Mouse (Mus musculus) heart, embryonic 15.5 days (tissue): ENCODE measurements around the gene Pls1. TPM values are rescaled to one million over a fixed set of nuclear protein-coding genes. Genes with fewer than 3 reads are reported as not detected.

Experiments used
- ATAC-seq: fragments of 200-750 bp; cut with Nextera tagmentation; replicated peaks from 2 replicates; pipeline ENCODE4 v1.8.0; 2017; ENCODE audit warnings: low read depth, moderate TSS enrichment; ENCODE audit not compliant: insufficient number of reproducible peaks, insufficient read depth, low FRiP score
- H3K27ac ChIP-seq: fragments of 300-500 bp; sonication (generic); 2 replicates; pipeline ENCODE4 v1.5.1; 2015; ENCODE audit warnings: mild to moderate bottlenecking, inconsistent platforms
- H3K27me3 ChIP-seq: fragments of 300-500 bp; sonication (generic); 2 replicates; pipeline ENCODE4 v1.6.1; 2015; ENCODE audit warnings: inconsistent platforms
- H3K36me3 ChIP-seq: fragments of 300-500 bp; sonication (generic); 2 replicates; pipeline ENCODE4 v1.6.1; 2015; ENCODE audit warnings: mild to moderate bottlenecking, inconsistent platforms
- H3K4me1 ChIP-seq: fragments of 300-500 bp; sonication (generic); replicated peaks from 2 replicates; pipeline ENCODE4 v1.6.1; 2015; ENCODE audit warnings: inconsistent platforms
- H3K4me2 ChIP-seq: fragments of 300-500 bp; sonication (generic); 2 replicates; pipeline ENCODE4 v1.6.1; 2015; ENCODE audit warnings: inconsistent platforms, mild to moderate bottlenecking, moderate library complexity
- H3K4me3 ChIP-seq: fragments of 300-500 bp; sonication (generic); 2 replicates; pipeline ENCODE4 v1.5.1; 2015; ENCODE audit warnings: mild to moderate bottlenecking, inconsistent platforms
- H3K9ac ChIP-seq: fragments of 300-500 bp; sonication (generic); 2 replicates; pipeline ENCODE4 v1.6.1; 2015; ENCODE audit warnings: mild to moderate bottlenecking, inconsistent platforms
- H3K9me3 ChIP-seq: fragments of 300-500 bp; sonication (generic); replicated peaks from 2 replicates; pipeline ENCODE4 v1.6.1; 2016; ENCODE audit warnings: inconsistent platforms
- WGBS: fragments of 180-500 bp; shearing (Covaris S2); methylation state at CpG from one replicate; pipeline ENCODE4 v1.1.7; 2015; ENCODE audit warnings: mixed read lengths; 5-methylcytosine and 5-hydroxymethylcytosine counted together
- polyA plus RNA-seq: library from polyadenylated mRNA; unstranded; fragments of >200 nt; fragmentation: Nextera tagmentation; extraction: Ambion mirVana; gene quantifications from 2 replicates; pipeline ENCODE4 v1.2.1, GENCODE M21; 2015

Gene Pls1
- 1.0 and 5.3 TPM in 2 replicates for polyA plus RNA-seq

GRCm38 (mm10) chr9:95844825-95845460 lies at the start of gene Pls1:
TSS of gene Pls1 (minus strand) at chr9:95845311.
- ATAC-seq, result peak; percentile 62; the same call in 1 of the 2 replicates
- Histone ChIP-seq H3K4me3 (peak within 1 kb of the TSS; percentile 76), H3K36me3 (no peaks in the 10 kb centered on the region), H3K4me2 (peak within 1 kb of the TSS; percentile 99), H3K4me1 (peaks cover 7% of the 10 kb centered on the region; the same call in 1 of the 2 replicates), H3K27me3 (peaks cover 33% of the 10 kb centered on the region), H3K9ac (peak within 1 kb of the TSS; percentile 68), H3K27ac (no peak within 1 kb of the TSS), H3K9me3 (no peaks in the 10 kb centered on the region)
- WGBS, result 1% methylated on average over 46 of the region's 46 CpGs

- no peak for ATAC-seq
- Histone ChIP-seq H3K4me1 (no peaks in the 10 kb centered on the region), H3K4me3 (no peak overlapping the region), H3K36me3 (peaks cover 31% of the 10 kb centered on the region), H3K9me3 (no peaks in the 10 kb centered on the region), H3K27me3 (no peaks in the 10 kb centered on the region), H3K9ac (no peak overlapping the region), H3K27ac (no peak overlapping the region), H3K4me2 (no peak overlapping the region)
- 89% methylated on average over 2 of the region's 2 CpGs for WGBS
These were observed 37.6 kb upstream of the Pls1 start for GRCm38 (mm10) chr9:95882751-95883150.

DNA sequence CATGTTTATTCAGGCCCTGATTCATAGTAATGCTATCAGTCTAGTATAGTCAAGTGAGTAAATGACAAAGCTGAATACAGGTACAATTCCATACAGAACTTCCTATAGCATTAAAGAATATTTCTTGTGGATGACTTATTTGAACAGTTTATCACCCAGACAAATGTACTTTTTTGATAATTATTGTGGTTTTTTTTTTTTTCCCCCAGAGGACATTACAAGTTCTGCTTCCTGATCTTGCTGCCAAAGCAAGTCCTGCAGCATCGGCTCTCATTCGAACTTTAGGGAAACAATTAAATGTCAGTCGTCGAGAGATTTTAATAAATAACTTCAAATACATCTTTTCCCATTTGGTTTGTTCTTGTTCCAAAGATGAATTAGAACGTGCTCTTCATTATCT lies 33.1 kb upstream of the Pls1 start:
- no peak overlapping the region for H3K9ac ChIP-seq
- H3K27me3 ChIP-seq, result no peaks in the 10 kb centered on the region
- 90% methylated on average over 5 of the region's 5 CpGs for WGBS
- ATAC-seq, result no peak
- no peak overlapping the region for H3K4me2 ChIP-seq
- H3K9me3 ChIP-seq, result no peaks in the 10 kb centered on the region
- H3K36me3 ChIP-seq, result peaks cover 25% of the 10 kb centered on the region
- no peak overlapping the region for H3K4me3 ChIP-seq
- H3K27ac ChIP-seq, result no peak overlapping the region
- no peaks in the 10 kb centered on the region for H3K4me1 ChIP-seq

GRCm38 (mm10) chr9:95858027-95858570 lies 13.0 kb upstream of the Pls1 start:
- WGBS, result under 1% methylated on average over 31 of the region's 31 CpGs
- H3K27me3 ChIP-seq, result no peaks in the 10 kb centered on the region
- peak; percentile 41 for ATAC-seq

DNA sequence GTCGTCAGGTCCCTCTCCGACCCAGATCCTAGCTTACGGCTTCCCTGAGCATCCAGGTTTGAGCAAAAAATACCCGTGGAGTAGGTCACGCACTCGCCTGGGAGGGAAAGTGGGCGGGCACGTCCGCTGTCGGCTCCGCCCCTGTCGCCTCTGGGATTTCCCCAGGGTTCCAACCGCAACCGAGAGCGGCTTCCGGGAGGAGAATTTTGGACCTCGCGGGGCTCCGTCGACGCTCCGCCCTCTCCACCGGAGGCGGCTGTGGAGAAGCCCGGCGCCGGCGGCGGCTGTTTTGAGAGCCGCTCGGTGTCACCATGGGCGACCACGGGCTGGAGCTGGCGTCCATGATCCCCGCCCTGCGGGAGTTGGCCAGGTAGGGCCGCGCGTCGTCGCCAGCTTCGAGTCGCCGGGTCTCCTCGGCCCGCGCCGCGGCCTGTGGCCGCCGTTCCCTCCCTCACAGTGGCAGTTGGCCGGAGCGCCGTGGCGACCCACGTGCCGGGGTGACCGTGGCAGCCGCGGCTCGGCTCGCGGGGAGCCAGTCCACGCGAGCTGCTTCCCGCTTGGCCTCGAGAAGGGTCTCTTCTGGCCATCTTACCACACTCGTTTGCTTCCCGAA lies 12.4 kb upstream of the Pls1 start, which contains the start of gene Atr:
Gene Atr, plus strand, starts transcription at position 184 of the 613 bp plus-strand sequence.
- peak within 1 kb of the TSS; percentile 89 for H3K4me2 ChIP-seq
- WGBS, result under 1% methylated on average over 69 of the region's 69 CpGs

More at GRCm38 (mm10) chr9:95858027-95858570, 13.0 kb upstream of the Pls1 start:
- Histone ChIP-seq H3K27ac (peak overlapping the region; percentile 77), H3K36me3 (no peaks in the 10 kb centered on the region), H3K4me1 (peaks cover 6% of the 10 kb centered on the region; the same call in 1 of the 2 replicates), H3K4me3 (peak overlapping the region; percentile 88), H3K9me3 (no peaks in the 10 kb centered on the region), H3K9ac (peak overlapping the region; percentile 85), H3K4me2 (peak overlapping the region; percentile 89)

DNA sequence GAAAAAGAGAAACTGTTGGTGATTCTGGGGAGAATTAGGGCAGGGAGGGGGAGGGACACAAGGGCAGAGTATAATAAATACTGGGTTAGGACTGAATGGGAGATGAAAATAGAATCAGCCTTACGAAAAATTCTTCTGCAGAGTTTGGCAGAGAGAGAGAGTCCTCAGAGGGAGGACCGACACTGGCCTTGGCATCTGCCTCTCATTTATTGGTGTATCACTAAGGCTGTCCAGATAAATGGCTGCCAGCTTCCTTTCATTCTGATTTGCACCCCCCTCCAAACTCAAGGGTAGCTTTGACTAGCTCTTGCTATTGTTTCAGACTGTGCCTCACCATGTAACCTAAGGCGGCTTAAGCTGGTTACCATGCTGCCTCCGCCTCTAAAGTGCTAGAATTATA lies 10.9 kb upstream of the Pls1 start:
- no peaks in the 10 kb centered on the region for H3K27me3 ChIP-seq
- no peaks in the 10 kb centered on the region for H3K36me3 ChIP-seq
- WGBS, result 69% methylated on average over 4 of the region's 4 CpGs
- no peak overlapping the region for H3K4me3 ChIP-seq
- H3K27ac ChIP-seq, result no peak overlapping the region
- no peak for ATAC-seq
- no peaks in the 10 kb centered on the region for H3K9me3 ChIP-seq
- peaks cover 6% of the 10 kb centered on the region; the same call in 1 of the 2 replicates for H3K4me1 ChIP-seq
- H3K9ac ChIP-seq, result no peak overlapping the region
- no peak overlapping the region for H3K4me2 ChIP-seq

More for the DNA sequence above, 12.4 kb upstream of the Pls1 start, which contains the start of gene Atr:
- no peaks in the 10 kb centered on the region for H3K36me3 ChIP-seq
- H3K4me3 ChIP-seq, result peak within 1 kb of the TSS; percentile 88
- peak within 1 kb of the TSS; percentile 77 for H3K27ac ChIP-seq
- ATAC-seq, result peak; percentile 92
- H3K9me3 ChIP-seq, result no peaks in the 10 kb centered on the region
- peak within 1 kb of the TSS; percentile 85 for H3K9ac ChIP-seq
- H3K4me1 ChIP-seq, result peaks cover 6% of the 10 kb centered on the region; the same call in 1 of the 2 replicates
- H3K27me3 ChIP-seq, result no peaks in the 10 kb centered on the region

DNA sequence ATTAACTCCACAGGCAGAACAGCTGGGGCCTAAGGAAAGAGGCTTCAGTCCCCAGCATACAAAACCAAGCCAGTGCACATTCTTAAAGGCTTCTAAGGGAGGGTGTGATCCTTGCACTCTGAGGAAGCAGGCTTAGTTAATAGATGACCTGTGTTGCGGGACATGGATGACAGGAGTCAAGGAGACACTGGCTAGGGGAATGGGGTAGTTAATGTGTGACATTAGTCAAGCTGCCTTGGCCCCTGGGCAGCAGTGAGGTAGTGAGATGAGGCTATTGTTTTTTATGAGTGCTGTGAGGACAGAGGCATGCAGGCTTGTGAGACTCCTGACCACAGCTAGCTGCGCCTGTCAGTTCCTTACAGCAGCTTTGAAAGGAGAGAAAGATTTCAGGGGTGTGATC lies 9.8 kb upstream of the Pls1 start:
- H3K27me3 ChIP-seq, result no peaks in the 10 kb centered on the region
- no peak for ATAC-seq
- no peak overlapping the region for H3K4me3 ChIP-seq
- 72% methylated on average over 2 of the region's 2 CpGs for WGBS
- no peak overlapping the region for H3K4me2 ChIP-seq
- H3K36me3 ChIP-seq, result no peaks in the 10 kb centered on the region
- peaks cover 6% of the 10 kb centered on the region; the same call in 1 of the 2 replicates for H3K4me1 ChIP-seq
- no peak overlapping the region for H3K9ac ChIP-seq
- H3K27ac ChIP-seq, result no peak overlapping the region
- no peaks in the 10 kb centered on the region for H3K9me3 ChIP-seq

DNA sequence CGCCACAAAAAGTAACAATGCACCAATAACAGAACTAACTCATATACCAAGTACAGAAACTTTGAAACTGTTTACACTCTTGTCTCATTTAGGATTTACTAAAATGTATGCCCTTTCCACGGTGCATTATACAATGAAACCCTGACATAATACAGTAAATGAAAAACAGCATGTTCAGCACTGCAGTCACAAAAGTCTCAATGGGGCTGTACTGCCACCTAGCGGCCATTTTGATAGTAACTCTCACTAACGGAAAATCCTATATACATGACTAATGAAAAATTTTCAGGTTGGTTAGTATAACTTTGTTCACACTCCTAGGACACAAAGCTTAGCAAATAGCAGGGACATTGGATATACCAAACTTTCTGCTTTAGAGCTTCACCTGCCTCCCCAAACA lies 7.8 kb upstream of the Pls1 start:
- H3K27ac ChIP-seq, result no peak overlapping the region
- H3K9ac ChIP-seq, result no peak overlapping the region
- no peak for ATAC-seq
- H3K36me3 ChIP-seq, result no peaks in the 10 kb centered on the region
- H3K4me1 ChIP-seq, result peaks cover 6% of the 10 kb centered on the region; the same call in 1 of the 2 replicates
- no peak overlapping the region for H3K4me2 ChIP-seq
- H3K27me3 ChIP-seq, result no peaks in the 10 kb centered on the region
- no peaks in the 10 kb centered on the region for H3K9me3 ChIP-seq
- no peak overlapping the region for H3K4me3 ChIP-seq
- WGBS, result 24% methylated on average over 4 of the region's 4 CpGs

DNA sequence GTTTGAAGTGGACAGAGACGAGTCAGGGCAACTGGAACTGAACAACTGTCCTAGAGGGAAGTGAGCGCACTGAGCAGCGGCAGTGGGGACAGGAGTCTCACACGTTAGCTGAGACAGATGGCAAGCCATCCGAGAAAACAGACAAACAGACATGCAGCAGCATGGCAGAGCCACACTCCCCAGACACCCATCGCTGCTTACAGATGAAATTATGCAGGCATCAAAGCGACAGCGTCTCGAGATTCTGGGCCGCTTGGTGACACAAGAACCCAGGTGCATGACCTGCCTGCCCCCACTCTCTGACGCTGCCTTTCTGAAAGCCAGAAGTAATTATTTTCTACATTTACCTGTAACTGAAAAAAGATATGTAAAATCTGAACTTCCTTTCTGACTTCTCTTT lies 6.6 kb upstream of the Pls1 start:
- Histone ChIP-seq H3K4me3 (no peak overlapping the region), H3K4me2 (no peak overlapping the region), H3K27me3 (peaks cover under 1% of the 10 kb centered on the region; the same call in 1 of the 2 replicates), H3K4me1 (peaks cover 4% of the 10 kb centered on the region; the same call in 1 of the 2 replicates), H3K36me3 (no peaks in the 10 kb centered on the region), H3K9ac (no peak overlapping the region), H3K27ac (no peak overlapping the region), H3K9me3 (no peaks in the 10 kb centered on the region)
- 58% methylated on average over 11 of the region's 11 CpGs for WGBS
- ATAC-seq, result no peak

- Histone ChIP-seq H3K9me3 (no peaks in the 10 kb centered on the region), H3K27ac (no peak overlapping the region), H3K4me3 (no peak overlapping the region), H3K4me2 (peak overlapping the region; percentile 99; the same call in 1 of the 2 replicates), H3K36me3 (no peaks in the 10 kb centered on the region), H3K9ac (no peak overlapping the region), H3K27me3 (peaks cover 33% of the 10 kb centered on the region), H3K4me1 (peaks cover 7% of the 10 kb centered on the region; the same call in 1 of the 2 replicates)
- WGBS, result 70% methylated on average over 4 of the region's 4 CpGs
- ATAC-seq, result no peak
These were observed 600 bp upstream of the Pls1 start for GRCm38 (mm10) chr9:95845711-95846110.

- no peak for ATAC-seq
- H3K4me3 ChIP-seq, result no peak overlapping the region
- H3K9me3 ChIP-seq, result no peaks in the 10 kb centered on the region
- WGBS, result 78% methylated on average over 3 of the region's 3 CpGs
- H3K9ac ChIP-seq, result no peak overlapping the region
- H3K27me3 ChIP-seq, result peaks cover 15% of the 10 kb centered on the region
- no peaks in the 10 kb centered on the region for H3K4me1 ChIP-seq
- no peak overlapping the region for H3K27ac ChIP-seq
- H3K36me3 ChIP-seq, result no peaks in the 10 kb centered on the region
- H3K4me2 ChIP-seq, result no peak overlapping the region
These were observed 5.7 kb downstream of the Pls1 start for GRCm38 (mm10) chr9:95839424-95839823.
